Mouse (Mus musculus): Measurements from ENCODE around the gene Tmprss11a. TPM values are rescaled to one million over a fixed set of nuclear protein-coding genes. Genes with fewer than 3 reads are reported as not detected.

Gene Tmprss11a
- not detected in 2 replicates for polyA plus RNA-seq (2015; fragmentation: Nextera tagmentation; extraction: Ambion mirVana)

- no peak for ATAC-seq (ENCODE audit: low read depth)
- Histone ChIP-seq H3K4me2 (ENCODE audit: low read depth, low read length) (no peak within 1 kb of the TSS), H3K9me3 (replicated peaks; ENCODE audit: control insufficient read depth, low read length) (no peaks in the 10 kb centered on the region), H3K4me1 (ENCODE audit: control insufficient read depth, low read depth, low read length) (no peaks in the 10 kb centered on the region), H3K36me3 (ENCODE audit: control insufficient read depth, insufficient read depth) (no peaks in the 10 kb centered on the region), H3K9ac (ENCODE audit: low read depth, low read length) (no peak within 1 kb of the TSS), H3K27ac (ENCODE audit: low read length) (no peak within 1 kb of the TSS), H3K27me3 (ENCODE audit: control insufficient read depth, insufficient read depth, low read depth, low read length) (no peaks in the 10 kb centered on the region), H3K4me3 (ENCODE audit: low read depth, low read length) (no peak within 1 kb of the TSS)
- WGBS (ENCODE audit: insufficient replicate concordance), result 41% methylated on average over 4 of the region's 4 CpGs
These were observed at the start of gene Tmprss11a for GRCm38 (mm10) chr5:86468890-86469289. TSS of gene Tmprss11a (minus strand) at chr5:86468990.

GRCm38 (mm10) chr5:86518500-86518899, 49.7 kb upstream of the Tmprss11a start, which contains the start of gene Tmprss11g:
TSS of gene Tmprss11g (minus strand) at chr5:86518600.
- 55% methylated on average over 9 of the region's 9 CpGs for WGBS (ENCODE audit: insufficient replicate concordance)

GRCm38 (mm10) chr5:86511538-86511937, 42.7 kb upstream of the Tmprss11a start:
- no peak for ATAC-seq (ENCODE audit: low read depth)
- Histone ChIP-seq H3K4me3 (ENCODE audit: low read depth, low read length) (no peak overlapping the region), H3K36me3 (ENCODE audit: control insufficient read depth, insufficient read depth) (no peaks in the 10 kb centered on the region), H3K27ac (ENCODE audit: low read length) (no peak overlapping the region), H3K4me1 (ENCODE audit: control insufficient read depth, low read depth, low read length) (no peaks in the 10 kb centered on the region), H3K27me3 (ENCODE audit: control insufficient read depth, insufficient read depth, low read depth, low read length) (no peaks in the 10 kb centered on the region), H3K9ac (ENCODE audit: low read depth, low read length) (no peak overlapping the region), H3K9me3 (replicated peaks; ENCODE audit: control insufficient read depth, low read length) (no peaks in the 10 kb centered on the region), H3K4me2 (ENCODE audit: low read depth, low read length) (no peak overlapping the region)
- WGBS (ENCODE audit: insufficient replicate concordance), result 54% methylated on average over 5 of the region's 5 CpGs

More at GRCm38 (mm10) chr5:86518500-86518899, 49.7 kb upstream of the Tmprss11a start, which contains the start of gene Tmprss11g:
- Histone ChIP-seq H3K27me3 (ENCODE audit: control insufficient read depth, insufficient read depth, low read depth, low read length) (no peaks in the 10 kb centered on the region), H3K4me3 (ENCODE audit: low read depth, low read length) (no peak within 1 kb of the TSS), H3K9ac (ENCODE audit: low read depth, low read length) (no peak within 1 kb of the TSS), H3K4me2 (ENCODE audit: low read depth, low read length) (no peak within 1 kb of the TSS), H3K27ac (ENCODE audit: low read length) (no peak within 1 kb of the TSS), H3K4me1 (ENCODE audit: control insufficient read depth, low read depth, low read length) (no peaks in the 10 kb centered on the region), H3K36me3 (ENCODE audit: control insufficient read depth, insufficient read depth) (no peaks in the 10 kb centered on the region), H3K9me3 (replicated peaks; ENCODE audit: control insufficient read depth, low read length) (no peaks in the 10 kb centered on the region)
- no peak for ATAC-seq (ENCODE audit: low read depth)

GRCm38 (mm10) chr5:86493453-86493852, 24.7 kb upstream of the Tmprss11a start:
- H3K9ac ChIP-seq (ENCODE audit: low read depth, low read length), result no peak overlapping the region
- H3K27ac ChIP-seq (ENCODE audit: low read length), result no peak overlapping the region
- no peak overlapping the region for H3K4me2 ChIP-seq (ENCODE audit: low read depth, low read length)
- H3K9me3 ChIP-seq (replicated peaks; ENCODE audit: control insufficient read depth, low read length), result no peaks in the 10 kb centered on the region
- no peaks in the 10 kb centered on the region for H3K4me1 ChIP-seq (ENCODE audit: control insufficient read depth, low read depth, low read length)
- WGBS (ENCODE audit: insufficient replicate concordance), result 35% methylated on average over 1 of the region's 1 CpGs
- ATAC-seq (ENCODE audit: low read depth), result no peak
- no peaks in the 10 kb centered on the region for H3K36me3 ChIP-seq (ENCODE audit: control insufficient read depth, insufficient read depth)
- H3K4me3 ChIP-seq (ENCODE audit: low read depth, low read length), result no peak overlapping the region
- H3K27me3 ChIP-seq (ENCODE audit: control insufficient read depth, insufficient read depth, low read depth, low read length), result no peaks in the 10 kb centered on the region

- H3K27ac ChIP-seq (ENCODE audit: low read length), result no peak overlapping the region
- H3K9me3 ChIP-seq (replicated peaks; ENCODE audit: control insufficient read depth, low read length), result no peaks in the 10 kb centered on the region
- H3K36me3 ChIP-seq (ENCODE audit: control insufficient read depth, insufficient read depth), result no peaks in the 10 kb centered on the region
- H3K9ac ChIP-seq (ENCODE audit: low read depth, low read length), result no peak overlapping the region
- no peak for ATAC-seq (ENCODE audit: low read depth)
- no peaks in the 10 kb centered on the region for H3K27me3 ChIP-seq (ENCODE audit: control insufficient read depth, insufficient read depth, low read depth, low read length)
- 45% methylated on average over 2 of the region's 2 CpGs for WGBS (ENCODE audit: insufficient replicate concordance)
- H3K4me1 ChIP-seq (ENCODE audit: control insufficient read depth, low read depth, low read length), result no peaks in the 10 kb centered on the region
- H3K4me2 ChIP-seq (ENCODE audit: low read depth, low read length), result no peak overlapping the region
- H3K4me3 ChIP-seq (ENCODE audit: low read depth, low read length), result no peak overlapping the region
These were observed 13.8 kb upstream of the Tmprss11a start for GRCm38 (mm10) chr5:86482562-86482961.

- WGBS (ENCODE audit: insufficient replicate concordance), result 59% methylated on average over 1 of the region's 1 CpGs
These were observed 13.2 kb upstream of the Tmprss11a start for GRCm38 (mm10) chr5:86482031-86482430.

GRCm38 (mm10) chr5:86473859-86474258, 5.1 kb upstream of the Tmprss11a start:
- 63% methylated on average over 9 of the region's 9 CpGs for WGBS (ENCODE audit: insufficient replicate concordance)

More at GRCm38 (mm10) chr5:86482031-86482430, 13.2 kb upstream of the Tmprss11a start:
- Histone ChIP-seq H3K27me3 (ENCODE audit: control insufficient read depth, insufficient read depth, low read depth, low read length) (no peaks in the 10 kb centered on the region), H3K4me1 (ENCODE audit: control insufficient read depth, low read depth, low read length) (no peaks in the 10 kb centered on the region), H3K36me3 (ENCODE audit: control insufficient read depth, insufficient read depth) (no peaks in the 10 kb centered on the region), H3K4me2 (ENCODE audit: low read depth, low read length) (no peak overlapping the region), H3K9me3 (replicated peaks; ENCODE audit: control insufficient read depth, low read length) (no peaks in the 10 kb centered on the region), H3K27ac (ENCODE audit: low read length) (no peak overlapping the region), H3K4me3 (ENCODE audit: low read depth, low read length) (no peak overlapping the region), H3K9ac (ENCODE audit: low read depth, low read length) (no peak overlapping the region)
- no peak for ATAC-seq (ENCODE audit: low read depth)

GRCm38 (mm10) chr5:86439306-86439705, 29.5 kb downstream of the Tmprss11a start:
- Histone ChIP-seq H3K9me3 (replicated peaks; ENCODE audit: control insufficient read depth, low read length) (no peaks in the 10 kb centered on the region), H3K27me3 (ENCODE audit: control insufficient read depth, insufficient read depth, low read depth, low read length) (no peaks in the 10 kb centered on the region), H3K36me3 (ENCODE audit: control insufficient read depth, insufficient read depth) (no peaks in the 10 kb centered on the region), H3K9ac (ENCODE audit: low read depth, low read length) (no peak overlapping the region), H3K27ac (ENCODE audit: low read length) (no peak overlapping the region), H3K4me3 (ENCODE audit: low read depth, low read length) (no peak overlapping the region), H3K4me2 (ENCODE audit: low read depth, low read length) (no peak overlapping the region), H3K4me1 (ENCODE audit: control insufficient read depth, low read depth, low read length) (no peaks in the 10 kb centered on the region)
- 78% methylated on average over 2 of the region's 2 CpGs for WGBS (ENCODE audit: insufficient replicate concordance)
- ATAC-seq (ENCODE audit: low read depth), result no peak

More at GRCm38 (mm10) chr5:86473859-86474258, 5.1 kb upstream of the Tmprss11a start:
- no peaks in the 10 kb centered on the region for H3K27me3 ChIP-seq (ENCODE audit: control insufficient read depth, insufficient read depth, low read depth, low read length)
- H3K27ac ChIP-seq (ENCODE audit: low read length), result no peak overlapping the region
- ATAC-seq (ENCODE audit: low read depth), result no peak
- no peak overlapping the region for H3K9ac ChIP-seq (ENCODE audit: low read depth, low read length)
- no peaks in the 10 kb centered on the region for H3K4me1 ChIP-seq (ENCODE audit: control insufficient read depth, low read depth, low read length)
- no peak overlapping the region for H3K4me2 ChIP-seq (ENCODE audit: low read depth, low read length)
- no peaks in the 10 kb centered on the region for H3K36me3 ChIP-seq (ENCODE audit: control insufficient read depth, insufficient read depth)
- no peaks in the 10 kb centered on the region for H3K9me3 ChIP-seq (replicated peaks; ENCODE audit: control insufficient read depth, low read length)
- H3K4me3 ChIP-seq (ENCODE audit: low read depth, low read length), result no peak overlapping the region

GRCm38 (mm10) chr5:86438548-86438947, 30.2 kb downstream of the Tmprss11a start:
- Histone ChIP-seq H3K27me3 (ENCODE audit: control insufficient read depth, insufficient read depth, low read depth, low read length) (no peaks in the 10 kb centered on the region), H3K4me3 (ENCODE audit: low read depth, low read length) (no peak overlapping the region), H3K9ac (ENCODE audit: low read depth, low read length) (no peak overlapping the region), H3K36me3 (ENCODE audit: control insufficient read depth, insufficient read depth) (no peaks in the 10 kb centered on the region), H3K27ac (ENCODE audit: low read length) (no peak overlapping the region), H3K4me2 (ENCODE audit: low read depth, low read length) (no peak overlapping the region), H3K4me1 (ENCODE audit: control insufficient read depth, low read depth, low read length) (no peaks in the 10 kb centered on the region), H3K9me3 (replicated peaks; ENCODE audit: control insufficient read depth, low read length) (no peaks in the 10 kb centered on the region)
- no peak for ATAC-seq (ENCODE audit: low read depth)

Measured in liver, embryonic 16.5 days (tissue).